Mouse (Mus musculus) 416B (cell line): ENCODE results near the gene Rbms2.
"Not testable (repeated sequence)": the region's sequence is repeated elsewhere in the genome, so short reads cannot be mapped to it uniquely, and the experiment has no call there.

ENCODE experiments used
- DNase-seq: peaks from one replicate; pipeline ENCODE4 v3.0.0; 2011; ENCODE audit warnings: low read depth

The Rbms2 gene

DNA sequence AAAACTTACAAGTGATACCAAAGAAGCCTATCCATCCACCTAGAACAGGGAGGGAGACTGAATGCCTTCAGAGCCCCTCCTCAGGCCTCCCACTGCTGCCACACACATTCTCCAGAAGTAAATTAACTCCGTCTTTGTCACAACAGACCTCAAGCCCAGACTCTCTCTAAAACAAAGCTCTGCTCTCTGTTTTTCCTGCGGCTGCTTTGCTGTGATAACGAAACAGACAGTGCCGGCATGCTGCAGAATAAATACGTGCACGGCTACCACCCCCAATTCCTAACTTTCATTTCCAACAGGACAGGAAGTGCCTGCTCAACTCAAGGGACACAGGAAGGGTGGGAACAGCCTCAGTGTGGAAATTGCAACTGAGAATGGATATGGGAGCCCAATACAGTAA lies at the start of gene Rbms2:
Gene Rbms2 (minus strand): TSS at position 309 of the 400 bp plus-strand sequence.
- DNase-seq, result no peak

DNA sequence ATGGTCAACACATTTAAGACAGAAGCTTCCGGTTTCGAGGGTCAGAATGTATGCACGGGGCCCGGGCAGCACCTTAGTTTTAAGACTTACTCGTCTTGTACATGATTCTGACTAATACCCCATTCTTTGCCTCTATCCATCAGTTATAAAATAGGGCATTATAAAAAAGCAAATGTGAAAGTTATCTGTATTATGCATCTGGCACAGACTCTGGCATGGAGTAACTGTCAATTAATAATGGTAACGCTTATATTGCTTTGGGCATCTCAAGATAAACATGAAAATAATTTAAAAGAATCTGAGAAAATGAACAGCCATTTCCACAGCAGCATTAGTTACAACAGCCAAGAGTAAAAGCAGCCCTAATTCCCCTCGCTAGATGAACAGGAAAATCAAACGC lies 47.9 kb upstream of the Rbms2 start:
- no peak for DNase-seq

DNA sequence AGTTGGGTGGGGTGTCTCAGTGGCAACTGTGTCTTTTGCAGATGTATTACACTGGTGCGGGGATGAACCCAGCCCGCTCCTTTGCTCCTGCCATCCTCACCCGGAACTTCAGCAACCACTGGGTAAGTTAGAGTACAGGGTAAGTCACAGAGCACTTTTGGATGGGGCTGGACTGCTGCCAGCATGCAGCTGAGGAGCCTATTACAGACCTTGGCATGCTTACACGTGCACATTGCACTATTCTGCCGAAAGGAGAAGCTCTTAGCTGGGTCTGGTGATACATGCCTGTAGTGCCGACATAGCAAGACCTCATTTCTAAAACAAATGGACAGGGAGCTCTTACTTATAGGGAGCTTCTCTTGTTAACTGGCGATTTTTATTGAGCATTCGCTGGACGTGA lies 47.5 kb upstream of the Rbms2 start:
- peak; percentile 15 for DNase-seq

DNA sequence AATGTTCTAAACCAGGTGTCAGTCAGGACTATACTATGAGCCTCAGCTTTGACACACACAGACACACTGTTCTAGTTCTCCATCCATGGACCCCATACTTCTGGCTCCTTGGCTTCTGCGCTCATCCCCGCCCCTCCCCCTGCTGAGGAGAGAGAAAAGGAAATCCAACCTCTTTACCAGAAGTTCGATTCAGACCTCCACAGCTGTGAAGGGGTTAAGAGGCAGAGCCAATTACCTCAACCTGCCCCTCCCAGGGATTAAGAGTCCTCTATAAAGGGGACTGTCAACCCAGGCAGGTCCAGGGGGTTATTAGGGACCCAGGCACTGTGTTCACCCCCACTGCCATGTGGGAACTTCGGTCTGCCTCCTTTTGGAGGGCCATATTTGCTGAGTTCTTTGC lies 45.4 kb upstream of the Rbms2 start, which contains the start of gene Mip:
Gene Mip (plus strand): TSS at position 301 of the 400 bp plus-strand sequence.
- no peak for DNase-seq

DNA sequence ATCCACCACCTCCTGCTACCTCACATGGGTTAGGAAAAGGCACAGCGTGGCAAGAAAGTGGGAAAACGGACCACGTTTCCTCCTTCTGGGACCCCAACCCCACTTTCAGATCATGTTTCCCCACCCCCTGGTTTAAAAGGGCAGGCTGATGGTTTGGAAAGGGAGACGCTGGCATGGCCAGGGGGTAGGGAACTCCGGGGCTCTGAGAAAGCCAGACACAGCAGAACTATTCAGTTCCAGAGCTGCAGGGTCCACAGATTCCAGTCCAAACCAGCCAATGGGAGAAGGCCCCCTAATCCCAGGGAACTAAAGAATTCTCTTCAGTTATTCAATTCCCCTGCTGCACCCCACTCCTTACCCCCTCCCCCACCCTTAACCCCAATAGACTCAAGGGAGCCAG lies 45.0 kb upstream of the Rbms2 start:
- DNase-seq, result no peak

DNA sequence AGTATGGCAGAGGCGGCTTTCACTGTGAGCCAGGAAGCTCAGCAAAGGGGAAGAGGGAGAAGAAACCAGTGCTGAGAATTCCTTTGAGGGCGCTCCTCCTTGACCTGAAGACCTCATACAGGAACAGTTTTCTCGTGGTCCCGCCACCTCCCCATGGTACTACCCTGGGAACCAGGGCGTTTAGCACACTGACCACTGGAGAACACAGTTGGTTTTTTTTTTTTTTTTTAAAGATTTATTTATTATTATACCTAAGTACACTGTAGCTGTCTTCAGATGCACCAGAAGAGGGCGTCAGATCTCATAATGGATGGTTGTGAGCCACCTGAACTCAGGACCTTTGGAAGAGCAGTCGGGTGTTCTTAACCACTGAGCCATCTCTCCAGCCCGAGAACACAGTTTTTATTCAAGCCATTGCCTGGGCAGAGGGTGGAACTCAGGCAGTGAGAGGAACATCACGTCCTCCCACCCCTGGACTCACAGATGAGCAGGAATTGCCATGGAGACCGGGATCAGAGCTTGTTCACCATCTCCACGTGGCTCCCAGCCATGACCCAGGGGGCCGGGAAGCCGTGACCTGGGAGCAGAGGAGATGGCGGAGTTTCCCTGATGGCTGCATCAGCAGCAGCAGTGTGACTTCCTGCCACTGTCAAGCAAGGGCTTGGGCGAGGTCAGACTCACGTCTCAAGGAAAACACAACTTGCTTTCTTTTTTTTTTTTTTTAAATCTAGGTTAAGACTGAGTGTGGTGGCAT lies 41.6 kb upstream of the Rbms2 start:
- DNase-seq, result peak; percentile 26

DNA sequence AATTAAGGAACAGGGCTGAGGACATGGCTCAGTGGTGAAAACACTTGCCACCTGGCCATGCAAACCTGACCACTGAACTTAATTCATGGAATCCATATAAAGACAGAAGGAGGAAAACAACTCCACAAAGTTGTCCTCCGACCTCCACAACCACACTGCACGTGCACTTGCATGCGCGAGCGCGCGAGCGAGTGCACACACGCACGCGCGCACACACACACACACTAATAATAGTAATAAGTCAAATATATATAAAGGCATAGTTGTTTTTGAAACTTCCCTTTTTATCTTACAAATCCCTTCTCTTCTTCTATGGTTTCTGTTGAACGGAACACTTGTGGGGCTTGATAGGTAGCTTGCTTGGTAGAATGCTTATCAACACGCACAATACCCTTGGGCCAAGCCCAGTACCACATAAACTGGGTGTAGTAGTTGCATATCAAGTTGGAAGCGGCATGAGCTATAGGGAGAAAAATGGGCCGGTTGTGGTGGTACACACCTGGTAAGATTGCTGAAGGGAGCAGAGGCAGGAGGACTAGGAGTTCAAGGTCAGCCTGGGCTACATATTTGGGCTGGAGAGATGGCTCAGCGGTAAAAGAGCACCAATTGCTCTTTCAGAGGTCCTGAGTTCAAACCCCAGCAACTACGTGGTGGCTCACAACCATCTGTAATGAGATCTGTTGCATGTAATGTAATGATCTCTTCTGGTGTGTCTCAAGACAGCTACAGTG lies 38.5 kb upstream of the Rbms2 start:
- no peak for DNase-seq

DNA sequence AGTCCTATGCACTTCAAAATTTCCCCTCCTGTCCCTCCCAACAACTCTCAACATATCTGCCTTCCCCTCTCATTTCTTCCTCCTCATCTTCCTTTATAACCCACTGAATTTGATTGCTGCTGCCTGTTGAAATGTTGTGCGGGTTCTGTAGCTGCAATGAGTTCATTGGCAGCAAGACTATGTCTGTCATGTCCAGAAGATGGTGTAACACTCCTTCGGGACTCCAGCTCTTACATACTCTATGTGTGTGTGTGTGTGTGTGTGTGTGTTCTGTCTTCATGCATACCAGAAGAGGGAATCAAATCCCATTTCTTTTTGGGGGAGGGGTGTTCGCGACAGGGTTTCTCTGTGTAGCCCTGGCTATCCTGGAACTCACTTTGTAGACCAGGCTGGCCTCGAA lies 34.9 kb upstream of the Rbms2 start:
- DNase-seq, result peak; percentile 61

DNA sequence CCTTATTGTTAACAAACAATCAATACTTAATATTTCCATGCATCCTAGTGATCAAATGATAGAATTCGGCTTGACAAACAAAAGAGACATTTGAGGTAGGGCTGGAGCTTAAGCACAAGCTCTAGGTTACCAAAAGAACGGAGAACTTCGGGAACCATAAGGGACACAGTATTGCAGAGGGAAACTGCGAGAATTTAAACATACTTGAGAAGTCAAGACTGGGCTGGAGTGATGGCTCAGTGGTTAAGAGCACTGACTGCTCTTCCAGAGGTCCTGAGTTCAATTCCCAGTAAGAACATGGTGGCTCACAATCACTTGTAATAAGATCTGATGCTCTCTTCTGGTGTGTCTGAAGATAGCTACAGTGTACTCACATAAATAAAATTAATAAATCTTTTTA lies 34.0 kb upstream of the Rbms2 start:
- DNase-seq, result not testable (repeated sequence)

DNA sequence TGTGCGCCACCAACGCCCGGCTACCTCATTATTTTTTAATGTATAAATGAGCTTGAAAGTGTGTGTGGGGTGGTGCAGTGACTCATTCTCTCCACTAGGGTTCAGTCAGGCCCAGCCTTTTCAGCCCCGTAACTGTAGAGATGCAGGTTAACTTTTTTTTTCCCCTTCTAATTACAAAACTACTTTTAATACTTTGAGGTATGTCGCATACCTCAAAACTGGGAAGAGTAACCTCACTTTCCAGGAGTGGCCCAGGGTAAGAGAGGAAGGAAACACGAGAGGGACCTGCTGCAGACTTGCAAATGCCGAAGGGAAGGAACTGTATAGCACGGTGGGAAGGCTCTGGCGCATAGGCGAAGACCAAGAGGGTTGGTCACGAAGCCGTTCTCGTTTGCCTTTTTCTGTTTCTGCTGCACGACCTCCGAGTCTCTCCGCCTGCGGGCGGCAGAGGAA lies 32.8 kb upstream of the Rbms2 start:
- DNase-seq, result peak; percentile 90

DNA sequence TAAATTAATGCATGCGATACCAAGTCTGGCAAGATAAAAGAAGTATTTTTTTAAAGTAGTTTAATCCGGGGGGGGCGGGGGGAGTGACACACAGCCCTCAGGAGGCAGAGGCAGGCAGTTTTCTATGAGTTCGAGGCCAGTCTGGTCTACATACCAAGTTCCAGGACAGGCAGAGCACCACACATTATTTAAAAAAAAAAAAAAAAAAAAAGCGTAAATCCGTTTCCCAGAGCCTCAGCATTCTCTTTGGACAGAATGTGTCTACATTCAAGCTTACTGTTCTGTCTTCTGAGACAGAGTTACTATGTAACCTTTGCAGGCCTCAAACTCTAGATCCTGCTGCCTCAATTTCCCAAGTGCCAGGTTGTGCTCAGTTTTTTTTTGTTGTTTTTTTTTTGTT lies 32.1 kb upstream of the Rbms2 start:
- no peak for DNase-seq

DNA sequence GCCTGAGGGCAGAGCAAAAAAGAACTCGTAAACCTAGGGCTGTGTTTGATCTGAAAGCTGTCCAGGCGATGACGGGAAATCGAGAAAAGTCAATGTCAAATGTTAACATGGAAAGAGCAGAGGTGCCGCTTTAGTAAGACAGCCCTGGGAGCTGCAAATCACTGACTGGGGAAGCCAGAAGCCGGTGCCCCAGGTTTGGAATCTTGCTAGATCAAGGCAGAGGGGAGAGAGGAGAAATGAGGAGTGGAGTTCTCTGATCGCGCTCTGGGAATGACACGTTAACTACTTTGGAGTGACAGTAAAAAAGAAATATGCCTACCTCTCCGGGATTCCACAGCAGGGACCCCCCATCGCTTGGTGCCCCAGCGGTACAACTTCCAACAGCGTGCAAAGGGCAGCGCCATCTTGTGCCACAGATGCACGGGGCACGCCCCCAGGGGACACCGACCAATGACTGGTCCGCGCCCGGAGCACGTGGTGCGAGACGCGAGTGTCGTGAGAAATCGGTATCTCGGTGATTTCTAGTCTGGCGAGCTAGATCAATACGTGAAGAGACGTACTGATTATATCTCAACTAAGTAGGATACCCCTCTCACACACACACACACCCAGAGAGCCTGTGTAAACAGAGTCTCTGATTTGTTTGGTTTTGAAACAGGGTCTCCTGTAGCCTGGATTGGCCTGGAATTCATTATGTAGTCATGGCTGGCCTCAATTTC lies 31.5 kb upstream of the Rbms2 start, which contains the start of gene Spryd4:
Gene Spryd4 (minus strand): TSS at position 418 of the 719 bp plus-strand sequence.
- peak; percentile 93 for DNase-seq

DNA sequence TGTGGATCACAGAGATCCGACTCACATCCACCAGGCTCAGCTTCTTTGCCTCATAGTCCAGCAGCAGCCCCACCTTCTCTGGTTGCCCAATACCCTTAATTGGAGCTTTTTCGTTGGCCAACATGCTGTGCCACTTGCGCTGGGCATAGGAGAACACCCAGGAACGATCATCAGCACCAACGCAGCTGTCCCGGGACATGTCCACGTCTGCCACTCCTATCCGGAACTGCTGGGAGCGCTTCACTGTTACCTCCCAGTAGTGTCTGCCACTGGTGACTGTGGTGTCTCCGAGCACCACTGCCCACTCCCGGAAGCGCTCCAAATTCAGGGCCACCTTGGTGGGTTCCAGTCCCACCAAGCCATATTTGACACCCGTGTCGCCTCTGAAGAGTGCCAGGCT lies 30.9 kb upstream of the Rbms2 start:
- peak; percentile 49 for DNase-seq

DNA sequence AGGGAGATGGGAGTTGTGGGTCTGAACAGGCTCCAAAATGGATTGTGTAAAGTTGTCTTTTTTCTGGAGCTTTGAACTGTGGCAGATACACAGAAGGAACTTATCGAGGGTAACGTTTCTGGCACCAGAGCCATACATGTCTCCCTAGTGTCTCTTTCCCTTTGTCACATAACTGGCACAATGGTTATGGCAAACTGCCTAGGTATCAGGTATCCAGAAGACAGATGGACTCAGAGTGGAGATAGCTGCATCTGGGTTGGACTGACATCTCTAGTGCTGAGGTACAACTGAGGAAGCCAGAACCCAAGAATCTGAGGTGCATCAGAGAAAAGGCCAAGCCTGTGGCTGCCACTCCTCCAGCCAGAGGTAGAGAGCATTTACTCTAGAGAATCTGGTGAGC lies 30.0 kb upstream of the Rbms2 start:
- DNase-seq, result no peak

DNA sequence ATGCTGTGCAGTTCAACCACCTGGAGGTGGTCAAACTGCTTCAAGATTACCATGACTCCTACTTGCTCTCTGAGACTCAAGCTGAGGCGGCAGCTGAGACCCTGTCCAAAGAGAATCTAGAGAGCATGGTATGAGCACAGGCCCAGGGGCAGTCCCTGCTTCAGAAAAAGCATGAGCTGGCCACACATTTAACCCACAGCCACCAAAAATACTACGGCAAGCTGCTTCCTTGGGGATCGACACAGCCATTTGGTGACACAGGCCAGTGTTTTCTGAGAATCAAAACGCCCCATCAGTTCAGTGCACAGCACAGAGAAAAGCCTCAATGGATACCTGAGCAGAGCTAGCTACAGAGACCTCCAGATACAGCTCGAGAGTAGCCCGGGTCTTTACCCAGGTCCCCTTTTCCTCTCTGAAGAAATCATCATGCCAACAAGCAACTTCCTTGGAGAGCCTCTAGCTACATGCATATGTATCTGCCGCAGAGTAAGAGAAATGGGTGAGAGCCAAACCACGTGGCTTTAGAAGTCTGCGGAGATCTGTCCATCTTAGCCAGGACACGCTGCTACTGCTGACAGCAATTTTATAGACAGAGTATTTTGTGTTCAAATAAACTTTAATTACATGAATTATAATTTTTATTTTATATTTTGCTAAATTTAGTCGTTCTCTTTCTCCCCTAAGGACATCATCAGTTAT lies 29.4 kb upstream of the Rbms2 start:
- DNase-seq, result no peak

DNA sequence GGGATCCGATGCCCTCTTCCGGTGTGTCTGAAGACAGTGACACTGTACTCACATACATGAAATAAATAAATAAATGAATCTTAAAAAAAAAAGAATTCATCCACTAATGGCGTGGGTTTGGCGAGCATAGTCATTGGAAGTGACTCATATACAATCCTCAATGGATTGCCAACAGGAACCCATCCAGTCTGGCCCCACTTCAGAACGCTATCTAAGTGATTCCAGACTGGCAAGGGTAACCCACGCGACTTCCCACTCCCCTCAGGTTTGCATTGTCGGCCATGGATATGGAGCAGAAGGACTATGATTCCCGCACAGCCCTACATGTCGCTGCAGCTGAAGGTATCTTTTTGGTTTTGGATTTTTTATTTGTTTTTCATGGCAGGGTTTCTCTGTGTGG lies 28.2 kb upstream of the Rbms2 start:
- no peak for DNase-seq

DNA sequence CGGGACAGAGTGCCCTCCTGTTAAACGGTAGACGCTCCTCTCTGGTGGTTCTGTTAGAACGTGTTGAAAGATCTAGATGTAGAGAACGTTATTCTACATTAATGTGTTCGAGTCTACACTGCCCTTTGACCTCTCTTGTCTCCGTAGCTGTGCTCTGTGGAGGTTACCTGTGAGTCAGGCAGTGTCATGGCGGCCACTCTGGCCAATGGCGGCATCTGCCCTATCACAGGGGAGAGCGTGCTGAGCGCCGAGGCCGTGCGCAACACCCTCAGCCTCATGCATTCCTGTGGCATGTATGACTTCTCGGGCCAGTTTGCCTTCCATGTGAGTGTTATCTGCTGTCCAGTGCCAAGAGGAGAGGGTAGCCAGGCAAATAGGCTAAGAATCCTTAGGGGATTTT lies 24.8 kb upstream of the Rbms2 start:
- no peak for DNase-seq

DNA sequence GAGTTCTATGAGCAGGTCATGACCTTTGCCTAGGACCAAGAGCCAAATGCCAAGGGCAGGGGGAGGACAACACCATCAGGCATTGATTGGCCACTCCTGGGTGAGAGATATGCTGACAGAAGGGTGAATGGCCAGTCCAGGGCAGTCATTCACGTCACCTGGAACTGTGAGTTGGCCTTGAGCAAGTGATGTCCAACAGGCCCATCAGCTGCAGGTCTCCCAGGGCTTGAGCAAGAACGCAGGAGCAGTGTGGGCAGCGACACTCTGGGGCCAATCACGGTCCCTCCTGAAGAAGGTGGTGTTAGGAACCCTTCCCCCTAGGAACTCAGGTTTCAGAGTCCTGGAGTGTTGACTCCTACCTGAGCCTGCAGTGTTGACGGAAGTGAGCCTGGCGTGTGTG lies 21.8 kb upstream of the Rbms2 start:
- no peak for DNase-seq

DNA sequence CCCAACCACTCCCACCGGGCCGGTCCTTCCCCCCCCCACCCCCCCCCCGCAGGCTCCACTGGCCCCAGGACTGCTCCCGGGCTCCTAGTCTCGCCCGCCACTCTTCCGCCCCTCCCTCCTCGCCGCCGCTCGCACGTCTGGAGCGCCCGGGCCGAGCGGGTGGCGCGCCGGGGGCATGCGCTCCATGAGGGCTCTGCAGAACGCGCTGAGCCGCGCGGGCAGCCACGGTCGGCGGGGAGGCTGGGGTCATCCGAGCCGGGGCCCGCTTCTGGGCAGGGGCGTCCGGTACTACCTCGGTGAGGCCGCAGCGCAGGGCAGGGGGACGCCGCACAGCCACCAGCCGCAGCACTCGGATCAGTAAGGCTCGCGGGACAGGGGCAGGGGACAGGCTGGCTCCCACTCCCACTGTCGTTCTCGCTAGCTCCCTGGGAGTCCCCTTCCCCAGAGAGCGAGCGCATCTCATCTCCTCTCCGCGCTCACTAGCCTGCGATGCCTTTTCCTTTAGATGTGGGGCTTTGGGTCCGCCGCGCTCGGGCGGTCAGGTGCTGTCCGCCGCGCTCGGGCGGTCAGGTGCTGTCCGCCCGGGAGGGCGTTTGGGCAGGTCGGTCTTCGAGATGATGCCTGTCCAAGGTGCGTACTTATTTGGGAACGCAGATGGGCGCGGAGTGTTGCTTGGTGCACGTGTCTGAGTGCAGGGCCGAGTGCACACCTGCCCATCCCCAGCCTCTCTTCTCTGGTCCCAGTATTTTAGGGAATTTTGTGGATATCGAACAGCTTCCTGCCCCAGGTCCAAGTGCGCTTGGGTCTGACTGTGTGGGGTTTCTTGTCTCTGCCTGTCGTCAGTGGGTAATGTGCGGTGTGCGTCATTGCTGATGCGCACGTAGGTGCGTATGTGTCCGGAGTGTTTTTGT lies 14.7 kb upstream of the Rbms2 start:
- DNase-seq, result no peak

DNA sequence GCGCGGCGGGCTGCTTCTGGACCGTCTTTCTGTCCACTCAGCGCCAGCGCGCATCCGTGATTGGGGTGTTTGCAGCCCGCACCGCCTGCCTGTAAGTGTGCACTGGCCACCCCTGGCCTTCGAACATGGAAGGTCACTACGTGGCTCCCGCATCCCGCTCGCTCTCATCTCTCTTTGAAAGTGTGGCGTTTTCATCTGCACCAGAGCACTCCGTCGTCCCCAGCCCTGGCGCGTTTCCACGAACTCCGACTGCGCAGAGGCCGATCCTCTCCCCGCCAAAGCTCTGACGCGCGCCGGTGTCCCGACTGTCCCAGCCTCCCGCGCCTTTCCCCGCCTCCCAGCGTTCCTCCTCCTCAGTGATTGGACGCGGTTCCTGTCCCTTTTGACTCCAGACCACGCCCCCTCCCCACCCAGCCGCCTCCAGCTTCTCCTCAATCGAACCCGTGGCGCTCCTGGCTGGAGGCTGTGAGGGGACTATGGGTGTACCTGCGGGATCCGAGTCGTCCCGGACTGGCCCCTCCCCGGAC lies 14.0 kb upstream of the Rbms2 start, which contains the start of gene Gls2:
Gene Gls2 (plus strand): TSS at position 434 of the 527 bp plus-strand sequence.
- peak; percentile 97 for DNase-seq

DNA sequence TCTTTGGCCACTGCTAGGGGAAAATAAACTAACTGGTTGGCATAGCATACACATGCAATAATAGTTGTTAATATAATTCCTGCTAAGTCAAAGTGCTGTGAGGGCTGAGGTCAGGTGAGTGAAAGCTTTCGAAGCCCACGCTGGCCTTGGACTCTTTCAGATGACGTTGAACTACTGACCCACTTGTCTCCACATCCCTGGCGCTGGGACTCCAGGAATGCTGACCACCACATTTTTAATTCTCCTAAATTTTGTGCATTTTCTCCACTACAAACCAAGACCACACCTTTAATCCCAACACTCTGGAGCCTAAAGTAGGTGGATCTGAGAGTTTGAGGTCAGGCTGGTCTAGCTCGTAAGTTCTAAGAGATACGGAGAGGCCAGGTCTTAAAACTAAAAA lies 13.0 kb upstream of the Rbms2 start:
- no peak for DNase-seq
